In the genomic region with DNA sequence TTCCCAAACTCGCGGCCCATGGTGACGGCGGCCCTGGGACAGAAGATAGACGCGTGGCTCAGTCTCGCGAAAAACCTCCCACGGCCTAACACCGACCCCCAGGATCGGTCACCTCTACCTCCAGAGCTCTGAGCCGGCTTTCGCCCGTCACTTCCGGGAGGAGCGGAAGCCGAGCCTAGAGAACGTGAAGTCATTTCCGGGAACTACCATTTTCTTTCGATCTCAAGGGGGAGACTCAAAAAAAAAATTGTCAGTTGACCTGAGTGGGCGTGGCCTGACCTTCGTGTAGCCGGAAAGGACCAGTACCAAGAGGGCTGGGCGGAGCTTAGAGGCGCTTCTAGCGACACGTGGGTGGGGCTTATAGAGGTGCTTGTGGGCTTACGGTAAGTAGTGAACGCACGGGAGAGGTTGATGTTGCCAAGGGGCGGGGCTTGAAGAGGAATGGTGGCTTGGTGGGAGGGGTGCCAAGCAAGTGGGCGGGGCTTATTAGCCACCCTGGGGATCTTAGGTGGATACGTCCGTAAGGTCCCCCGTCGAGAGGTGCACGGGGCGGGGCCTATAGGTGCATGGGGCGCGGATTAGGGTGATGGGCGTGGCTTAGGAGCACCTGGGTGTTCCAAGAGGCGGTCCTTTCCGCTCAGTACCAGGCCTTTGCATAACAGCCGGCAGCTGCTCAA, we compare ENCODE assay signal across 8 mouse cellular contexts. TPM values are rescaled to one million over a fixed set of nuclear protein-coding genes. Genes with fewer than 3 reads are reported as not detected.
DNase-seq lines count a peak whose midpoint lies in the region; ATAC-seq and TF ChIP-seq lines count a peak whose summit lies in the region.

Uqcrq (minus strand) TSS at position 162 of the 677 bp plus-strand sequence.
Gdf9 (plus strand) TSS at position 354 of the 677 bp plus-strand sequence.

- H3K4me2 ChIP-seq in embryonic facial prominence, embryonic 15.5 days (replicated peaks), result peak within 1 kb of the TSS; percentile 66
- H3K4me2 ChIP-seq in limb, embryonic 14.5 days (replicated peaks; ENCODE audit: low read depth, low read length, severe bottlenecking), result peak within 1 kb of the TSS; percentile 76
- peak within 1 kb of the TSS; percentile 64 for H3K4me2 ChIP-seq in midbrain, postnatal 0 days (ENCODE audit: low read depth, low read length, poor library complexity, severe bottlenecking)

- peak within 1 kb of the TSS; percentile 85 for H3K27ac ChIP-seq in bone marrow, adult 2 months (ENCODE audit: control insufficient read depth, insufficient read depth, low read depth, low read length, poor library complexity)
- H3K27ac ChIP-seq in embryonic facial prominence, embryonic 15.5 days (replicated peaks), result peak within 1 kb of the TSS; percentile 76
- peak within 1 kb of the TSS; percentile 67 for H3K27ac ChIP-seq in limb, embryonic 14.5 days (replicated peaks; ENCODE audit: low read depth, low read length)
- H3K27ac ChIP-seq in midbrain, postnatal 0 days (ENCODE audit: low read depth, low read length), result peak within 1 kb of the TSS; percentile 83

- peak within 1 kb of the TSS; percentile 98 for H3K4me3 ChIP-seq in bone marrow, adult 2 months (replicated peaks; ENCODE audit: control insufficient read depth, low read depth, low read length)
- H3K4me3 ChIP-seq in embryonic facial prominence, embryonic 15.5 days (replicated peaks), result peak within 1 kb of the TSS; percentile 85
- H3K4me3 ChIP-seq in limb, embryonic 14.5 days (replicated peaks; ENCODE audit: low read length), result peak within 1 kb of the TSS; percentile 82
- H3K4me3 ChIP-seq in midbrain, postnatal 0 days (ENCODE audit: low read depth, low read length), result peak within 1 kb of the TSS; percentile 62

- WGBS in bone marrow, adult 2 months, result under 1% methylated on average over 44 of the region's 44 CpGs
- under 1% methylated on average over 44 of the region's 44 CpGs for WGBS in embryonic facial prominence, embryonic 15.5 days
- under 1% methylated on average over 44 of the region's 44 CpGs for WGBS in limb, embryonic 14.5 days
- 1% methylated on average over 44 of the region's 44 CpGs for WGBS in midbrain, postnatal 0 days

- ATAC-seq in embryonic facial prominence, embryonic 15.5 days (ENCODE audit: insufficient number of reproducible peaks, low FRiP score, low TSS enrichment, low read depth), result peak; percentile 94
- ATAC-seq in limb, embryonic 14.5 days (ENCODE audit: low FRiP score, low read depth), result peak; percentile 96
- peak; percentile 96 for ATAC-seq in midbrain, postnatal 0 days (ENCODE audit: low FRiP score)

- TF ChIP-seq POLR2A in bone marrow, adult 2 months (IDR thresholded peaks at IDR 0.05; ENCODE audit: borderline replicate concordance, control insufficient read depth, low read depth, low read length), result peak; percentile 76; the same call in 1 of the 2 replicates
- TF ChIP-seq POLR2A in limb, embryonic 14.5 days (IDR thresholded peaks at IDR 0.05; ENCODE audit: borderline replicate concordance, extremely low read depth, insufficient read depth, insufficient read length), result peak; percentile 89; the same call in 1 of the 2 replicates

- H3K36me3 ChIP-seq in embryonic facial prominence, embryonic 15.5 days, result peaks cover 14% of the 10 kb centered on the region
- H3K36me3 ChIP-seq in limb, embryonic 14.5 days (ENCODE audit: control insufficient read depth, insufficient read depth, low read length), result peaks cover 16% of the 10 kb centered on the region
- peaks cover 9% of the 10 kb centered on the region for H3K36me3 ChIP-seq in midbrain, postnatal 0 days (ENCODE audit: insufficient read depth, low read length)

- peak within 1 kb of the TSS; percentile 73 for H3K9ac ChIP-seq in embryonic facial prominence, embryonic 15.5 days
- H3K9ac ChIP-seq in limb, embryonic 14.5 days (ENCODE audit: low read depth, low read length, severe bottlenecking), result peak within 1 kb of the TSS; percentile 81
- H3K9ac ChIP-seq in midbrain, postnatal 0 days (replicated peaks; ENCODE audit: low read length, poor library complexity, severe bottlenecking), result peak within 1 kb of the TSS; percentile 80

- peaks cover 4% of the 10 kb centered on the region for H3K4me1 ChIP-seq in bone marrow, adult 2 months (ENCODE audit: control insufficient read depth, insufficient read depth, low read length)
- H3K4me1 ChIP-seq in embryonic facial prominence, embryonic 15.5 days, result peaks cover 16% of the 10 kb centered on the region
- peaks cover 9% of the 10 kb centered on the region for H3K4me1 ChIP-seq in limb, embryonic 14.5 days (ENCODE audit: control insufficient read depth, insufficient read depth, low read length)
- H3K4me1 ChIP-seq in midbrain, postnatal 0 days (ENCODE audit: insufficient read depth, low read length), result peaks cover 9% of the 10 kb centered on the region; the same call in 1 of the 2 replicates

- no peak for TF ChIP-seq CTCF in bone marrow, adult 2 months (IDR thresholded peaks at IDR 0.05; ENCODE audit: control insufficient read depth, insufficient read depth, low read length)
- no peak for TF ChIP-seq CTCF in midbrain, postnatal 0 days (IDR thresholded peaks at IDR 0.05)

- H3K27me3 ChIP-seq in embryonic facial prominence, embryonic 15.5 days, result no peaks in the 10 kb centered on the region
- no peaks in the 10 kb centered on the region for H3K27me3 ChIP-seq in limb, embryonic 14.5 days (ENCODE audit: control insufficient read depth, insufficient read depth, low read length)
- H3K27me3 ChIP-seq in midbrain, postnatal 0 days (ENCODE audit: insufficient read depth, low read length), result no peaks in the 10 kb centered on the region

- H3K9me3 ChIP-seq in embryonic facial prominence, embryonic 15.5 days (replicated peaks), result no peaks in the 10 kb centered on the region
- no peaks in the 10 kb centered on the region for H3K9me3 ChIP-seq in limb, embryonic 14.5 days (ENCODE audit: control insufficient read depth, low read length)
- no peaks in the 10 kb centered on the region for H3K9me3 ChIP-seq in midbrain, postnatal 0 days (ENCODE audit: low read length)

- peak; percentile 100 for DNase-seq in 416B (ENCODE audit: low read depth)
- peak; percentile 98 for DNase-seq in heart, adult 8-10 months (ENCODE audit: low spot score)
- peak; percentile 100 for DNase-seq in kidney, adult 9 months
- DNase-seq in limb, embryonic 14.5 days (ENCODE audit: low spot score), result peak; percentile 100
- peak; percentile 100 for DNase-seq in midbrain, postnatal 0 days (ENCODE audit: low spot score)
- DNase-seq in spleen, postnatal 14 days (ENCODE audit: low spot score in 2 of 2), result peak; percentile 95 to 97

RNA-seq across cellular contexts. Expression of gene Uqcrq, which starts in this region (rescaled TPM):
- 161 and 271 TPM in 2 replicates for polyA plus RNA-seq in bone marrow, adult 2 months (2011; ENCODE audit: insufficient read depth, insufficient read length, low replicate concordance, missing spikeins)
- 535 and 540 TPM in 2 replicates for polyA plus RNA-seq in embryonic facial prominence, embryonic 15.5 days (2015; fragmentation: Nextera tagmentation; extraction: Ambion mirVana)
- total RNA-seq in heart, adult 8-10 months (2022), result 1,000 to 10,000 TPM; 2,591 to 2,839 (median 2,740) TPM
- polyA plus RNA-seq in limb, embryonic 14.5 days (2012; rRNA removed), result 190 and 230 TPM in 2 replicates
- polyA plus RNA-seq in limb, embryonic 14.5 days (2014; fragmentation: Nextera tagmentation; extraction: Ambion mirVana), result 490 and 554 TPM in 2 replicates
- total RNA-seq in midbrain, postnatal 0 days (2014; rRNA removed), result 19.6 and 23.8 TPM in 2 replicates
- 860 and 944 TPM in 2 replicates for polyA plus RNA-seq in midbrain, postnatal 0 days (2015; fragmentation: Nextera tagmentation; extraction: Ambion mirVana)

RNA-seq across cellular contexts. Expression of gene Gdf9, which starts in this region (rescaled TPM):
- polyA plus RNA-seq in bone marrow, adult 2 months (2011; ENCODE audit: insufficient read depth, insufficient read length, low replicate concordance, missing spikeins), result 0.85 TPM in 1 of 2 replicates, not detected in the other
- polyA plus RNA-seq in embryonic facial prominence, embryonic 15.5 days (2015; fragmentation: Nextera tagmentation; extraction: Ambion mirVana), result 2.3 and 2.4 TPM in 2 replicates
- under 1 TPM; 0.14 to 0.44 (median 0.29) TPM for total RNA-seq in heart, adult 8-10 months (2022)
- polyA plus RNA-seq in limb, embryonic 14.5 days (2012; rRNA removed), result 2.6 and 2.9 TPM in 2 replicates
- 1.8 and 2.0 TPM in 2 replicates for polyA plus RNA-seq in limb, embryonic 14.5 days (2014; fragmentation: Nextera tagmentation; extraction: Ambion mirVana)
- 0.05 and 5.5 TPM in 2 replicates for total RNA-seq in midbrain, postnatal 0 days (2014; rRNA removed)
- polyA plus RNA-seq in midbrain, postnatal 0 days (2015; fragmentation: Nextera tagmentation; extraction: Ambion mirVana), result 1.1 and 2.3 TPM in 2 replicates

Comparison
In these comparisons a context has a peak if more than half of its experiments do, and no peak if none do; other contexts are left out.
1. Peak in every context shown above with its lines: DNase-seq, ATAC-seq, H3K4me3 ChIP-seq and H3K27ac ChIP-seq.
2. RNA of gene Uqcrq (total RNA-seq): 2,591 to 2,839 TPM in heart, adult 8-10 months; 19.6 to 23.8 TPM in midbrain, postnatal 0 days; every median in the first group is over 100 times any median in the second.